Mouse (Mus musculus) CH12.LX (cell line): Measurements from ENCODE around the gene Traip. TPM values are rescaled to one million over a fixed set of nuclear protein-coding genes. Genes with fewer than 3 reads are reported as not detected.

Source experiments
- DNase-seq: peaks from one replicate; pipeline ENCODE4 v3.0.0-alpha.2; 2013; ENCODE audit errors: extremely low read depth
- H3K27ac ChIP-seq: 2 replicates; pipeline ENCODE4 v1.5.1; 2012; ENCODE audit warnings: low read depth, mild to moderate bottlenecking, control low read depth, moderate library complexity; ENCODE audit not compliant: insufficient read depth
- H3K27me3 ChIP-seq: replicated peaks from 2 replicates; pipeline ENCODE3; 2012; ENCODE audit warnings: inconsistent platforms
- H3K36me3 ChIP-seq, 2 experiments: replicated peaks in 1 of 2; 2 replicates each; pipeline versions ENCODE3 to v1.6.1; 2012; ENCODE audit warnings: inconsistent platforms in 1 of 2, low read length in 1 of 2, mild to moderate bottlenecking in 1 of 2, mixed read lengths in 1 of 2, moderate library complexity in 1 of 2; ENCODE audit not compliant: control insufficient read depth in 1 of 2, insufficient read depth in 1 of 2
- H3K4me1 ChIP-seq, 2 experiments: 2 replicates each; pipeline ENCODE4 v1.6.1; 2012; ENCODE audit warnings: inconsistent platforms in 1 of 2, moderate library complexity in 1 of 2; ENCODE audit not compliant: insufficient read depth in 2 of 2, control insufficient read depth in 1 of 2
- H3K4me2 ChIP-seq: 2 replicates; pipeline ENCODE4 v1.6.1; 2012; ENCODE audit warnings: low read depth, mild to moderate bottlenecking, control low read depth; ENCODE audit not compliant: poor library complexity, insufficient read depth, severe bottlenecking
- H3K4me3 ChIP-seq, 3 experiments: fragments of 150-350 bp in 1 of 3; sonication (generic) in 1 of 3; replicated peaks in 1 of 3; 2 replicates each; pipeline versions ENCODE3 to v1.5.1; 2011 to 2012; ENCODE audit warnings: low read depth in 2 of 3, low read length in 2 of 3, mild to moderate bottlenecking in 2 of 3, moderate library complexity in 2 of 3, control low read depth in 1 of 3, improper control_type of control experiment in 1 of 3, inconsistent platforms in 1 of 3, mixed read lengths in 1 of 3; ENCODE audit not compliant: poor library complexity in 1 of 3
- H3K79me2 ChIP-seq: replicated peaks from 2 replicates; pipeline ENCODE4 v1.6.1; 2012; ENCODE audit warnings: mild to moderate bottlenecking, moderate library complexity; ENCODE audit not compliant: control insufficient read depth, poor library complexity, insufficient read depth, severe bottlenecking; ENCODE audit errors: extremely low read depth
- H3K9ac ChIP-seq: 2 replicates; pipeline ENCODE4 v1.6.1; 2012; ENCODE audit warnings: low read depth, mild to moderate bottlenecking, control low read depth, moderate library complexity; ENCODE audit not compliant: insufficient read depth
- H3K9me3 ChIP-seq: replicated peaks from 2 replicates; pipeline ENCODE3; 2012; ENCODE audit warnings: low read length, inconsistent platforms, mixed read lengths
- CTCF ChIP-seq, 2 experiments: IDR thresholded peaks in 1 of 2; conservative IDR thresholded peaks in 1 of 2; 2 replicates each; pipeline ENCODE4 v1.5.1; 2011 to 2012; ENCODE audit warnings: low read depth in 2 of 2, low read length in 2 of 2, improper control_type of control experiment in 1 of 2, inconsistent platforms in 1 of 2, mild to moderate bottlenecking in 1 of 2, moderate library complexity in 1 of 2
- E2F4 ChIP-seq: IDR thresholded peaks from 2 replicates; pipeline ENCODE4 v1.6.1; 2011; ENCODE audit warnings: low read depth, low read length, improper control_type of control experiment; ENCODE audit not compliant: insufficient replicate concordance
- EP300 ChIP-seq: IDR thresholded peaks from 2 replicates; pipeline ENCODE4 v1.6.1; 2011; ENCODE audit warnings: low read length, improper control_type of control experiment
- GABPA ChIP-seq: IDR thresholded peaks from 2 replicates; pipeline ENCODE4 v1.6.1; 2012; ENCODE audit warnings: low read depth, low read length, improper control_type of control experiment, inconsistent platforms; ENCODE audit not compliant: insufficient replicate concordance
- IRF4 ChIP-seq: IDR thresholded peaks from 2 replicates; pipeline ENCODE4 v1.6.1; 2014; ENCODE audit warnings: low read depth, mild to moderate bottlenecking, inconsistent platforms, low read length, improper control_type of control experiment
- MAFK ChIP-seq: IDR thresholded peaks from 2 replicates; pipeline ENCODE4 v1.6.1; 2011; ENCODE audit warnings: low read length, improper control_type of control experiment; ENCODE audit not compliant: insufficient replicate concordance
- MAX ChIP-seq: IDR thresholded peaks from 2 replicates; pipeline ENCODE4 v1.6.1; 2011; ENCODE audit warnings: low read length, improper control_type of control experiment
- MAZ ChIP-seq: IDR thresholded peaks from 2 replicates; pipeline ENCODE4 v1.6.1; 2012; ENCODE audit warnings: low read depth, mild to moderate bottlenecking, inconsistent platforms, low read length, improper control_type of control experiment, moderate library complexity
- MXI1 ChIP-seq: IDR thresholded peaks from 2 replicates; pipeline ENCODE4 v1.6.1; 2011; ENCODE audit warnings: mild to moderate bottlenecking, low read depth, low read length, improper control_type of control experiment
- MYC ChIP-seq: IDR thresholded peaks from 2 replicates; pipeline ENCODE4 v1.6.1; 2011; ENCODE audit warnings: low read depth, mild to moderate bottlenecking, improper control_type of control experiment, low read length
- NELFE ChIP-seq: IDR thresholded peaks from 2 replicates; pipeline ENCODE4 v1.6.1; 2011; ENCODE audit warnings: low read depth, low read length, improper control_type of control experiment
- NRF1 ChIP-seq: IDR thresholded peaks from 2 replicates; pipeline ENCODE4 v1.6.1; 2014; ENCODE audit warnings: low read depth, mild to moderate bottlenecking, inconsistent platforms, low read length, improper control_type of control experiment, moderate library complexity
- POLR2AphosphoS2 ChIP-seq: IDR thresholded peaks from 2 replicates; pipeline ENCODE4 v1.6.1; 2011; ENCODE audit warnings: low read depth, low read length, improper control_type of control experiment
- RCOR1 ChIP-seq: conservative IDR thresholded peaks from 2 replicates; pipeline ENCODE4 v1.6.1; 2012; ENCODE audit warnings: low read depth, mild to moderate bottlenecking, inconsistent platforms, low read length, improper control_type of control experiment
- TCF12 ChIP-seq: IDR thresholded peaks from 2 replicates; pipeline ENCODE4 v1.6.1; 2014; ENCODE audit warnings: low read depth, mild to moderate bottlenecking, inconsistent platforms, low read length, improper control_type of control experiment
- UBTF ChIP-seq: IDR thresholded peaks from 2 replicates; pipeline ENCODE4 v1.6.1; 2012; ENCODE audit warnings: low read depth, mild to moderate bottlenecking, inconsistent platforms, low read length, improper control_type of control experiment, moderate library complexity
- USF1 ChIP-seq: IDR thresholded peaks from 2 replicates; pipeline ENCODE4 v1.6.1; 2014; ENCODE audit warnings: low read depth, mild to moderate bottlenecking, inconsistent platforms, low read length, improper control_type of control experiment
- USF2 ChIP-seq: conservative IDR thresholded peaks from 2 replicates; pipeline ENCODE4 v1.6.1; 2011; ENCODE audit warnings: low read depth, low read length, improper control_type of control experiment
- ZC3H11A ChIP-seq: IDR thresholded peaks from 2 replicates; pipeline ENCODE4 v1.6.1; 2012; ENCODE audit warnings: low read depth, mild to moderate bottlenecking, inconsistent platforms, low read length, improper control_type of control experiment
- ZKSCAN1 ChIP-seq: IDR thresholded peaks from 2 replicates; pipeline ENCODE4 v1.6.1; 2012; ENCODE audit warnings: low read depth, inconsistent platforms, low read length, improper control_type of control experiment, borderline replicate concordance
- ZMIZ1 ChIP-seq: IDR thresholded peaks from 2 replicates; pipeline ENCODE4 v1.6.1; 2012; ENCODE audit warnings: low read depth, mild to moderate bottlenecking, inconsistent platforms, low read length, improper control_type of control experiment
- ZNF384 ChIP-seq: IDR thresholded peaks from 2 replicates; pipeline ENCODE4 v1.6.1; 2012; ENCODE audit warnings: low read depth, low read length, improper control_type of control experiment, inconsistent platforms
- dilution Hi-C: fragments of 300-500 bp; cut with MboI; formaldehyde crosslinking; loops from 2 replicates; pipeline ENCODE4 v1.14.3; 2020; ENCODE audit warnings: low sequenced_read_pairs; ENCODE audit not compliant: extremely low pct_unique_long_range_greater_than_20kb, extremely low pct_ligation_motif_present
- in situ Hi-C: fragments of 300-500 bp; cut with MboI; formaldehyde crosslinking; loops from 3 replicates; pipeline ENCODE4 v1.14.3; 2019; ENCODE audit warnings: low sequenced_read_pairs, low pct_ligation_motif_present, low pct_unique_long_range_greater_than_20kb, mixed read lengths
- polyA plus RNA-seq: library from polyadenylated mRNA; unstranded; fragments of >175 nt; gene quantifications from 2 replicates; pipeline ENCODE4 v1.2.1, GENCODE M21; 2012; ENCODE audit warnings: low read depth; ENCODE audit not compliant: insufficient read length
- total RNA-seq, 2 experiments: library from RNA; depleted of rRNA; stranded (reverse); fragments of 300-350 nt in 1 of 2; fragments of >200 nt in 1 of 2; gene quantifications; 2 replicates each; pipeline ENCODE4 v1.2.3; 2012 to 2014

Gene Traip
- total and polyA plus RNA-seq, 3 experiments: 21.6 to 33.0 (median 25.6) TPM

DNA sequence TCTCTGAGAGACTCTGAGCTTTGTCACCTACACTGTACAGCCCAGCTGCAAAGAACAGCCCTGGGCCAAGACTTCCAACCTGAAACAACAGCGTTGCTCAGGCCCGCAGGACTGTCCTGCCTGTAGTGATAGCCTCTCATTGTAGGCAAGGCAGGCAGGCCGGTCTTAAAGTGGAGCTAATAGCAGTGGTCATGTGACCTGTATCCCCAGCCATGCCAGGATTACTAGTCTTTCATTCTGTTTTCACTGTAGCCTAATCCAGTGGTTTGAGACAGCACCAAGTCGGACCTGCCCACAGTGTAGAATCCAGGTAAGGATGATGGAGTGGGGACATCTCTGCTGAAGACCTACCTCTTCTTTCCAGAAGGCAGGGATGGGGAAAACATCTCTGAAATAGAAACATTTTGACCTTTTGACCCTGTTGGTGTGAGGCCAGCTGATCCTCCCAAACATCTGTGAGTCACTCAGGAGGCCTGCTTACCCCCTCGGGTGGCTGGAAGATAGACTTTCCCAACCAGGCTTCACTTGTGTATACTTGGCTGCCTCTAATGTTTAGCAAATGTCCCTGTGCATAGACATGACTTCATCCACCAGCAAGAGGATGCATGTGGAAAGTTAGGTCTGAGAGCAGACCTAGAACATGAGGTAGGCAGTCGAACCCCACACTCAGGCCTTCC, 5.8 kb downstream of the Traip start:
- Histone ChIP-seq H3K9me3 (no peaks in the 10 kb centered on the region), H3K4me3 (no peak overlapping the region), H3K36me3 (peaks cover 38 to 72% of the 10 kb centered on the region in 2 experiments), H3K9ac (no peak overlapping the region), H3K27ac (no peak overlapping the region), H3K27me3 (no peaks in the 10 kb centered on the region), H3K4me2 (no peak overlapping the region), H3K79me2 (peaks cover 33% of the 10 kb centered on the region), H3K4me1 (peaks cover 0 to 23% of the 10 kb centered on the region in 2 experiments; a peak in 2 of 4 replicates)
- no peak for TF ChIP-seq ZNF384
- no peak for TF ChIP-seq NRF1
- TF ChIP-seq MAX: no peak
- no peak for TF ChIP-seq ZKSCAN1
- TF ChIP-seq GABPA: no peak
- no peak for TF ChIP-seq MXI1
- TF ChIP-seq EP300: no peak
- TF ChIP-seq USF2: no peak
- no peak for TF ChIP-seq UBTF
- no peak for TF ChIP-seq ZMIZ1
- no peak for TF ChIP-seq MAZ
- TF ChIP-seq CTCF (conservative IDR thresholded peaks at IDR 0.05 in 1 of 2, IDR thresholded peaks at IDR 0.05 in 1 of 2; ENCODE audit: low read depth in 2 of 2, low read length in 2 of 2): no peak
- TF ChIP-seq RCOR1: no peak
- no peak for TF ChIP-seq NELFE
- no peak for TF ChIP-seq IRF4
- no peak for TF ChIP-seq MYC
- TF ChIP-seq POLR2AphosphoS2: no peak
- TF ChIP-seq E2F4: no peak
- no peak for TF ChIP-seq ZC3H11A
- no peak for TF ChIP-seq MAFK
- DNase-seq: no peak
- in situ Hi-C loops: no loop called here
- dilution Hi-C loops: no loop called here

DNA sequence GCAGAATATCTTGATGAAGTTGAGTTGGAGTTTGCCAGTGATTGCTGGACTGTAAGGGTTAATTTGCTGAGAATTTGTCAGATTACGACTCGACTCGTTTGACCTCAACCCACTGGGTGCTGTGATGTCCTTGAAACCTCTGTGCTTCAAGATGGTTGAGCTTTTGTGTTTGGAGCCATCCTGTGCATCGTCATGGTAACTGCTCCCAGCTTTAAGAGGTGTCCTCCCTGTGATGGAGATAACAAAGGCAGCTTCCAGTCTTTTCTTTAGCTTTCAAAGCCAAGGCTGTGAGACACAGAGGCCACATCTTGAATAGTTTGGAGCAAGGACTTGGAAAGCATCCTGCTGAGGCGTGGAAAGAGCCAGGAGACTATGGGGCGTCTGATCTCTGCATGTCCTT, 7.2 kb downstream of the Traip start:
- Histone ChIP-seq H3K36me3 (peaks cover 46 to 86% of the 10 kb centered on the region in 2 experiments), H3K27ac (no peak overlapping the region), H3K4me2 (no peak overlapping the region), H3K4me1 (peaks cover 1 to 30% of the 10 kb centered on the region in 2 experiments), H3K79me2 (peaks cover 20% of the 10 kb centered on the region), H3K9ac (no peak overlapping the region), H3K4me3 (no peak overlapping the region), H3K9me3 (no peaks in the 10 kb centered on the region), H3K27me3 (no peaks in the 10 kb centered on the region)
- dilution Hi-C loops (no loop called here), in situ Hi-C loops (no loop called here)
- DNase-seq: no peak
- TF ChIP-seq USF1 (no peak), TCF12 (no peak), UBTF (no peak)
